Mouse (Mus musculus): ENCODE data around the gene Cyp3a13. TPM values are rescaled to one million over a fixed set of nuclear protein-coding genes. Genes with fewer than 3 reads are reported as not detected.
"Not testable (repeated sequence)": the region's sequence is repeated elsewhere in the genome, so short reads cannot be mapped to it uniquely, and the experiment has no call there.

Gene Cyp3a13
- polyA plus RNA-seq, 1 experiment from 2014 or later = not detected

GRCm38 (mm10) chr5:137915550-137915949 lies 5.9 kb downstream of the Cyp3a13 start:
- 62% methylated on average over 6 of the region's 6 CpGs for WGBS
- H3K4me1 ChIP-seq = no peaks in the 10 kb centered on the region
- H3K36me3 ChIP-seq = no peaks in the 10 kb centered on the region
- no peak overlapping the region for H3K4me2 ChIP-seq (replicated peaks)
- no peaks in the 10 kb centered on the region for H3K9me3 ChIP-seq
- H3K27me3 ChIP-seq = no peaks in the 10 kb centered on the region
- H3K27ac ChIP-seq = no peak overlapping the region
- ATAC-seq (ENCODE audit: insufficient number of reproducible peaks, insufficient read depth, low FRiP score, low TSS enrichment) = no peak
- H3K9ac ChIP-seq = no peak overlapping the region
- H3K4me3 ChIP-seq = no peak overlapping the region

DNA sequence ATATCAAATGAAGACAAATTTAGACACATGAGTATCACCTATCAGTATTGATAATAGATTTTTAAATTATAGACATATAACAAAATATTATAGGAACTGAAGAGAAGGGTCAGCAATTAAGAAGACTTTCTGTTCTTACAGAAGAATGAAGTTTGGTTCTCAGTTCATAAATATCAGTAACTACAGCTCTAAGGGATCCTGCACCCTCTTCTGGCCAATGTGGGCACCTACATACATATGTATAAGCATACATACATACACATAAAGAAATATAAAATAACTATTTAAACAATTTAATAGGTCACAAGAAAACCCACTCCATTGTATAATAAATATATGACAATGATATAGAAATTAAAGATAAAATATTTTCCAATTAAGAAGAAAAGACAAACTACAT lies 6.9 kb downstream of the Cyp3a13 start:
- Histone ChIP-seq H3K4me2 (replicated peaks) (no peak overlapping the region), H3K27me3 (no peaks in the 10 kb centered on the region)
- ATAC-seq (ENCODE audit: insufficient number of reproducible peaks, insufficient read depth, low FRiP score, low TSS enrichment) = no peak

DNA sequence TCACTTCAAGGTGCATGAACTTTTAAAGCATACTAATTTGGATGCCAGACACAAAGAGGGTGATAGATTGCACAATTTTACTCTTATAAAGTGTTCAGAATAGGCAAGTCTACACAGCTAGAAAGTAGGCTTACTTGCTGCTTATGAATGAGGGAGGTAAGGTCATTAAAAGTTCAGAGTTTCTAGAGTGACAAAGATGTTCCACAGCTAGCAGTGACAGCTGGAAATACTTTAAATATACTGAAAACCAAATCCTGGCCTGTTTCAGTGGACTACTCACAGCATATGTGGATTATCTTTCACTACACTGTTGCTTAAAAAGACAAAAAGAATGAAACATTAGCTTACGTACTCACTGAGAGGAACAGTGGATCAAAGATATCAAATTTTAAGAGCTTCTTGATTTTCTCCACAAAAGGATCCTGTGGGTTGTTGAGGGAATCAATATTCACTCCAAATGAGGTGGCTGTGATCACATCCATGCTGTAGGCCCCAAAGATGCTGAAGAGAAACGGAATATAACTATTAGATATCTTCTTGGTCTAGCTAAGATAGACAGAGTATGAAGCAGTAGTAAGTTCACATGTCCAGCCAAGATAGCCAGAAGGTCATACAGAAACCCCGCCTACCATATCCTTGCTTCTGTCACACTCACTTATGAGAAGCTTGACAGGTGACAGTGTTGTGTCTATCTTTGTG lies 11.7 kb downstream of the Cyp3a13 start:
- no peaks in the 10 kb centered on the region for H3K27me3 ChIP-seq
- no peak for ATAC-seq (ENCODE audit: insufficient number of reproducible peaks, insufficient read depth, low FRiP score, low TSS enrichment)
- no peaks in the 10 kb centered on the region for H3K9me3 ChIP-seq
- H3K4me1 ChIP-seq = no peaks in the 10 kb centered on the region
- no peak overlapping the region for H3K27ac ChIP-seq
- no peak overlapping the region for H3K9ac ChIP-seq
- H3K4me3 ChIP-seq = no peak overlapping the region
- 79% methylated on average over 3 of the region's 3 CpGs for WGBS
- no peaks in the 10 kb centered on the region for H3K36me3 ChIP-seq
- no peak overlapping the region for H3K4me2 ChIP-seq (replicated peaks)

More for the DNA sequence above, 6.9 kb downstream of the Cyp3a13 start:
- Histone ChIP-seq H3K9me3 (no peaks in the 10 kb centered on the region), H3K4me1 (no peaks in the 10 kb centered on the region), H3K9ac (no peak overlapping the region), H3K4me3 (no peak overlapping the region), H3K36me3 (no peaks in the 10 kb centered on the region), H3K27ac (no peak overlapping the region)

- Histone ChIP-seq H3K36me3 (no peaks in the 10 kb centered on the region), H3K9ac (no peak overlapping the region), H3K9me3 (no peaks in the 10 kb centered on the region), H3K27ac (no peak overlapping the region), H3K4me2 (replicated peaks) (no peak overlapping the region), H3K4me1 (no peaks in the 10 kb centered on the region), H3K4me3 (no peak overlapping the region), H3K27me3 (no peaks in the 10 kb centered on the region)
- ATAC-seq (ENCODE audit: insufficient number of reproducible peaks, insufficient read depth, low FRiP score, low TSS enrichment) = no peak
- WGBS = 79% methylated on average over 1 of the region's 1 CpGs
Observed at GRCm38 (mm10) chr5:137897812-137898211, 23.6 kb downstream of the Cyp3a13 start.

- Histone ChIP-seq H3K4me1 (no peaks in the 10 kb centered on the region), H3K9ac (no peak overlapping the region), H3K9me3 (no peaks in the 10 kb centered on the region), H3K27ac (no peak overlapping the region), H3K27me3 (no peaks in the 10 kb centered on the region), H3K36me3 (no peaks in the 10 kb centered on the region), H3K4me3 (no peak overlapping the region), H3K4me2 (replicated peaks) (no peak overlapping the region)
- ATAC-seq (ENCODE audit: insufficient number of reproducible peaks, insufficient read depth, low FRiP score, low TSS enrichment) = no peak
- WGBS = 60% methylated on average over 1 of the region's 1 CpGs
Observed at GRCm38 (mm10) chr5:137892954-137893353, 28.5 kb downstream of the Cyp3a13 start.

GRCm38 (mm10) chr5:137887666-137888065 lies 33.8 kb downstream of the Cyp3a13 start:
- no peaks in the 10 kb centered on the region for H3K4me1 ChIP-seq
- WGBS = 100% methylated on average over 1 of the region's 1 CpGs
- no peak overlapping the region for H3K9ac ChIP-seq
- H3K36me3 ChIP-seq = no peaks in the 10 kb centered on the region
- H3K4me3 ChIP-seq = no peak overlapping the region
- no peak for ATAC-seq (ENCODE audit: insufficient number of reproducible peaks, insufficient read depth, low FRiP score, low TSS enrichment)
- H3K4me2 ChIP-seq (replicated peaks) = no peak overlapping the region
- H3K27ac ChIP-seq = no peak overlapping the region
- H3K9me3 ChIP-seq = no peaks in the 10 kb centered on the region
- H3K27me3 ChIP-seq = no peaks in the 10 kb centered on the region

- no peak overlapping the region for H3K9ac ChIP-seq
- no peak overlapping the region for H3K4me2 ChIP-seq (replicated peaks)
- WGBS = 1% methylated on average over 2 of the region's 2 CpGs
- no peaks in the 10 kb centered on the region for H3K36me3 ChIP-seq
- H3K9me3 ChIP-seq = no peaks in the 10 kb centered on the region
- no peaks in the 10 kb centered on the region for H3K4me1 ChIP-seq
- H3K27ac ChIP-seq = no peak overlapping the region
- H3K27me3 ChIP-seq = no peaks in the 10 kb centered on the region
- ATAC-seq (ENCODE audit: insufficient number of reproducible peaks, insufficient read depth, low FRiP score, low TSS enrichment) = no peak
- H3K4me3 ChIP-seq = no peak overlapping the region
Observed at GRCm38 (mm10) chr5:137885894-137886293, 35.5 kb downstream of the Cyp3a13 start.

DNA sequence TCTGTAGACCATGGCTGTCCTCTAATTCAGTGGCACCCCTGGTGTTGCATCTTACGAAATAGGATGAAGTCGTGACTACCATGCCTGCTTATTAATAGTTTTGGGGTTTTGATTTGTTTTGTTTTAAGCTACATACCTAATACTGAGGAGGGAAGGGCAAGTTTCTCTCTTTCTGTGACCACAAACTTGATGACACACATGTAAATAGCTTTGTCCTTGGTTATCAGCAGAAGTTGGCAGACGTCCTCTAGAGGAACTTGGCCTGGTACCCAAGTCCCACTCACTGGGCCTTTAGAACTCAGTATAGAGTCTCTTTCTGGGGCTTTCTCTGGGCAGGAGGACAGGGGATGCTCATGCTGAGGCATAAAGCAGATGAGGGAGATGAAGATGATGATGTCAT lies 38.1 kb downstream of the Cyp3a13 start:
- H3K36me3 ChIP-seq = no peaks in the 10 kb centered on the region
- H3K27me3 ChIP-seq = no peaks in the 10 kb centered on the region
- no peak overlapping the region for H3K4me2 ChIP-seq (replicated peaks)
- H3K27ac ChIP-seq = no peak overlapping the region
- no peaks in the 10 kb centered on the region for H3K4me1 ChIP-seq
- no peaks in the 10 kb centered on the region for H3K9me3 ChIP-seq
- 83% methylated on average over 3 of the region's 3 CpGs for WGBS
- ATAC-seq (ENCODE audit: insufficient number of reproducible peaks, insufficient read depth, low FRiP score, low TSS enrichment) = no peak
- H3K4me3 ChIP-seq = no peak overlapping the region
- no peak overlapping the region for H3K9ac ChIP-seq

DNA sequence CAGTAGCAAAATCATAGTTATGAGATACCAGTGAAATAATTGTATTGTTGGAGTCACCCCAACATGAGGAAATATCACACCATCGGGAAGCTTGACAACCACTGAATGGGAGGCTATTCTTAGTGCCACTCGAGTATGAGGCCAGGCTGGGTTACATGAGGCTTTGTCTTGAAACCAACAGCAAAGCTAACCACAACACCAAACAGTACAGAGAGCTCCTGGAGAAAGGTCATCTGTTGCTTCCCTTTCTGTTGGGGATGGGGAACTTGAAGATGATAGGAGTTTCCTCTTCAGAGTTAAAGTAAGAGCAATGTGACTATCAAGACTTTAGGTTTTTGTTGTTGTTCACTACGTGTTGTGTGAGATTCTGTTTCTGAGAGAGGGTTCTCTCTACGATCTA lies 38.5 kb downstream of the Cyp3a13 start:
- Histone ChIP-seq H3K27ac (no peak overlapping the region), H3K4me3 (no peak overlapping the region), H3K4me2 (replicated peaks) (no peak overlapping the region), H3K9ac (no peak overlapping the region), H3K4me1 (no peaks in the 10 kb centered on the region), H3K9me3 (no peaks in the 10 kb centered on the region), H3K36me3 (no peaks in the 10 kb centered on the region), H3K27me3 (no peaks in the 10 kb centered on the region)
- no peak for ATAC-seq (ENCODE audit: insufficient number of reproducible peaks, insufficient read depth, low FRiP score, low TSS enrichment)
- 81% methylated on average over 4 of the region's 4 CpGs for WGBS

DNA sequence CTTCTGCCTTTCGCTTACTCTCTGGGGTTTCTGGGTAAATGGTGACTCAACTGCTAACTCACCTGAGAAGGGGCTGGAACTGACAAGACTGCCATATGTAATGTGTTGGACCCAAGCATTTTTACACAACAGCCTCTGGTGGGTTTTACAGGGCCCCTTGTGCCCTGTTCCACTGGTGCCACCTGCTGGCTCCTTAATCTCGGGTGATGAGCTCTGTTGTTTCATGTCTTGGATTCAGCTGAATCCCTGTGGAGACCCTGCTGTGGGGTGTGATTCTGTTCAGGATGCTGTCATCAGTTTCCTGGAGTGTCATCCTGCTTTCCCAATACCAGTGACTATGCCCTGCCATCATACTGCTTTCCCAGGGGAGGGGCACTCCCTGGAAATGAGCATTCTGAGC lies 43.6 kb downstream of the Cyp3a13 start:
- WGBS = 58% methylated on average over 2 of the region's 2 CpGs

DNA sequence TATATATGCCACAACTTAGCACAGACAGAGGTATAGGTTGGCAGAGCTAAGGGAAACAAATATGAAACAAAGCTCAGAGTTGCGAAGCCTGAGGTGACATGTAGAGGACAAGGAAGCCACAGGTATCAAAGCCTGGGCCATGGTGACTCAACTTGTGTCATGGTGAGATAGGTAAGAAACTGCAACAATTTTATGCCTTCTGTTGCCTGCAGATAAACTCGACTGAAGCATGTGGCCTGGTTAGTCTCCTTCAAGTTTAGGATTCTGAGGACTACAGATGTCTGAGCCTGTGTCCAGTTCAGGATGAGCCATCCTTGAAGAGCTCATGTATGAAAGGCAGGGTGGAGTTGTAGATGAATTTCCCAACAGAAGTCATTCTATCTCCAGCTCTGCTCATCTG lies 46.4 kb downstream of the Cyp3a13 start:
- Histone ChIP-seq H3K4me2 (replicated peaks) (no peak overlapping the region), H3K9me3 (no peaks in the 10 kb centered on the region), H3K27ac (no peak overlapping the region), H3K4me3 (no peak overlapping the region), H3K9ac (no peak overlapping the region), H3K36me3 (no peaks in the 10 kb centered on the region), H3K27me3 (no peaks in the 10 kb centered on the region), H3K4me1 (no peaks in the 10 kb centered on the region)
- no peak for ATAC-seq (ENCODE audit: insufficient number of reproducible peaks, insufficient read depth, low FRiP score, low TSS enrichment)
- 82% methylated on average over 2 of the region's 2 CpGs for WGBS

More for the DNA sequence above, 43.6 kb downstream of the Cyp3a13 start:
- Histone ChIP-seq H3K4me3 (no peak overlapping the region), H3K9ac (no peak overlapping the region), H3K27me3 (no peaks in the 10 kb centered on the region), H3K4me1 (no peaks in the 10 kb centered on the region), H3K9me3 (no peaks in the 10 kb centered on the region), H3K36me3 (no peaks in the 10 kb centered on the region), H3K4me2 (replicated peaks) (no peak overlapping the region), H3K27ac (no peak overlapping the region)
- ATAC-seq (ENCODE audit: insufficient number of reproducible peaks, insufficient read depth, low FRiP score, low TSS enrichment) = no peak

- H3K27ac ChIP-seq; H3K4me1 ChIP-seq; H3K9ac ChIP-seq; H3K9me3 ChIP-seq; H3K4me3 ChIP-seq; H3K4me2 ChIP-seq (replicated peaks); H3K27me3 ChIP-seq; H3K36me3 ChIP-seq; ATAC-seq (ENCODE audit: insufficient number of reproducible peaks, insufficient read depth, low FRiP score, low TSS enrichment): not testable (repeated sequence)
- WGBS = 41% methylated on average over 1 of the region's 1 CpGs
Observed at GRCm38 (mm10) chr5:137872381-137872702, 49.1 kb downstream of the Cyp3a13 start.

Measured in embryonic facial prominence, embryonic 12.5 days (tissue).